Mouse (Mus musculus) liver, embryonic 15.5 days (tissue): ENCODE measurements around the gene Zfp27. TPM values are rescaled to one million over a fixed set of nuclear protein-coding genes. Genes with fewer than 3 reads are reported as not detected.

Experiments used
- microRNA-seq: library from miRNA; unstranded; fragments of <30 nt; microRNA quantifications from one replicate; pipeline ENCODE4, GENCODE M21; 2016
- polyA plus RNA-seq: library from polyadenylated mRNA; unstranded; fragments of >200 nt; fragmentation: Nextera tagmentation; extraction: Ambion mirVana; gene quantifications from 2 replicates; pipeline ENCODE4 v1.2.1, GENCODE M21; 2015

Gene Zfp27
- polyA plus RNA-seq, 1 experiment from 2014 or later: 1.4 TPM

Small RNA genes within 50 kb of the gene (microRNA-seq; reads per million reads assigned to microRNA genes)
- 0.76 reads per million for gene Mir7668

Other genes starting within 250 kb of the Zfp27 start
- gene Catsperg2, start 179.5 kb downstream of the Zfp27 start, polyA plus RNA-seq: not detected in 2 replicates
- gene Zfp84, start 138.0 kb downstream of the Zfp27 start, polyA plus RNA-seq: 3.2 TPM in 2 replicates
- gene Zfp30, start 122.6 kb downstream of the Zfp27 start, polyA plus RNA-seq: 0.54 and 0.67 TPM in 2 replicates
- 2.9 and 4.1 TPM in 2 replicates for gene Zfp790, start 90.5 kb downstream of the Zfp27 start, polyA plus RNA-seq
- 0.36 and 0.83 TPM in 2 replicates for gene Zfp940, start 52.9 kb downstream of the Zfp27 start, polyA plus RNA-seq
- 0.91 and 0.97 TPM in 2 replicates for gene Zfp420, start 46.6 kb downstream of the Zfp27 start, polyA plus RNA-seq
- gene Zfp383, start 1.7 kb upstream of the Zfp27 start, polyA plus RNA-seq: 0.35 and 0.39 TPM in 2 replicates
- 1.5 and 1.8 TPM in 2 replicates for gene Zfp74, start 47.5 kb upstream of the Zfp27 start, polyA plus RNA-seq
- 8.2 and 12.5 TPM in 2 replicates for gene Zfp568, start 77.4 kb upstream of the Zfp27 start, polyA plus RNA-seq
- 0.37 and 0.53 TPM in 2 replicates for gene Zfp14, start 144.8 kb upstream of the Zfp27 start, polyA plus RNA-seq
- gene Zfp82, start 166.3 kb upstream of the Zfp27 start, polyA plus RNA-seq: 1.3 and 1.6 TPM in 2 replicates
- gene Gm26920, start 183.8 kb upstream of the Zfp27 start, polyA plus RNA-seq: not detected in 2 replicates
- 1.4 and 1.9 TPM in 2 replicates for gene Zfp566, start 184.0 kb upstream of the Zfp27 start, polyA plus RNA-seq
- 12.2 and 13.4 TPM in 2 replicates for gene Zfp260, start 188.2 kb upstream of the Zfp27 start, polyA plus RNA-seq
- gene Zfp382, start 215.4 kb upstream of the Zfp27 start, polyA plus RNA-seq: 1.4 and 1.6 TPM in 2 replicates